Mouse (Mus musculus) kidney, adult 8-10 months (tissue): ENCODE data around the gene Abcc3.

ENCODE experiments used
- DNase-seq, 2 experiments: peaks; one replicate each; pipeline ENCODE4 v3.0.0; 2022

Gene Abcc3

DNA sequence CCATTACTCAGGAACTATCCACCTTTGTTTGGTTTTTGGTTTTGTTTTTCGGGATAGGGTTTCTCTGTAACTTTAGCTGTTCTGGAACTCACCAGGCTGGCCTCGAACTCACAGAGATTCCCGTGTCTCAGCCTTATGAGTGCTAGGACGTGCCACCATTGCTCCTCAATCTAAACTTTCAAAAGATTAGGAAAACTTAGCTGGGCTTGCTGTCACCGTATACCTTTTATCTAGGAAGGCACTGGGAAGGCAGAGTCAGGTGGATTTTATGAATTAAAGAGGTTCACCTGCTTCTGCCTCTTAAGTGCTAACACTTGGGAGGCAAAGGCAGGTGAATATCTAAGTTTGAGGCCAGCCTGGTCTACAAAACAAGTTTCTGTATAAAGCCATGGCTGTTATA is 70.2 kb downstream of the Abcc3 start:
- DNase-seq = no peak

DNA sequence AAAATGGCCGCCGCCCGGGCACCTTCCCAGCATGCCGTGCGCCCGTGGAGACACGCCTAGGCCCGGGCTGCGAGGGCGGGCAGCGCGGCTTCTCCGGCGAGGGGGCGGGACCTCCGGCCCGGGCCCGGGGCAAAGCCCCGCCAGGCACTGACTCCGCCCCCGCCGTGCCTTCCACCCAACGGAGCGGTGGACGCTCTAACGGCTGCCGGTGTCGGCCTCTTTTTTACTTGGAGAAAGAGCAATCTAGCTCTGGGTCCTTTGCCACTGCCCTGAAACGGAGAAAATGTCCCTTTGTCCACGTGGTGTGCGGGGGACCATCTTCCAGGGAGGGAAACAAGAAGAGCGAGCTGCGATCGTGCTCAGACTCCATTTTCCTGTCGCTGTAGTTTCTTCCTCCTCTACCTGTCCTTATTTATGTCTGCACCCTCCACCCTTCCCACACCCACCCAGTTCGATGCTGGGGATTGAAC is 70.8 kb downstream of the Abcc3 start, which contains the start of gene Luc7l3:
Gene Luc7l3 (minus strand): TSS at position 58 of the 470 bp plus-strand sequence.
- peak; percentile 92 to 94 for DNase-seq

DNA sequence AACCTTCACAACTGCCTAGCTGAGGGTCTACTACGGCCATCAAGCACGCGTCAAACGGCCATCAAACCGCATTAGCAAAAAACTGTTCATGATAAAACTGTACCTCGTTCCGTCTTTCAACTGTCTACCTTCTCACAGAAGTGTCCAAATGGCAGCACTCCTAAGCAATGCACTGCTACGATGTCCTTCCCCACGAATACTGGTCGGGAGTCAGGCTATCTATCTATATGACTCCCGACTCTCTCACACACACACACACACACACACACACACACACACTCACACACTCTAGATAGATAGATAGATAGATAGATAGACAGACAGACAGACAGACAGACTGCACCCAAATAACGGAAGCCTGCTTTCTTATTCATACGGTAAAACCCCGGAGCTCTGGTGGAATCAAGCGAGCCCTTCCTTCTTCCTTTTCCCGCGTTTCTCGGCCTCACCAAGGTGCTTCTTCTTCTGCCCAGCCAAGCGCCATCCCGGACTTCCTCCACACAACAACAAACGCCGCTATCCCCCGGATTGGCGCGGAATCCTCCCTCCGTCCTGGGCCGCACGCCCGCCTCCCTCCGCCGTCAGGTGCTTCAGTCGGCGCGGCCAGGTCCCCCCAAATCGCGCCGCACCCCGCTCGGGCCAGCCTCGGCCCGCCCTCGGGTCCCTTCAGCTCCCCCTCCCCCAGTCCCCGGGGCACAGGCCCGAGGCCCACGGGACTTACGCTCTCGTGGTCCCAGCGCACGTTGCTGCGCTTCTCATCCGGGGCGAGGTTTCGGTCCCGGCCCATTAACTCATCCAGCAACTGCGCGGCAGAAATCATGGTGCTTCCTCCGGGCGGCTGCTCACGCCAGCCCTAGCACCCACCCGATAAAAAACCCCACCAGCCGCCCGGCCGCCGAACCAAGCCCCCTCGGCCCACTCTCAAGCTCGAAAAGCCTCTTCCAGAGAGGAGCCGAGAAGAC is 71.5 kb downstream of the Abcc3 start:
- DNase-seq = peak in 1 of 2 experiments; percentile 37

DNA sequence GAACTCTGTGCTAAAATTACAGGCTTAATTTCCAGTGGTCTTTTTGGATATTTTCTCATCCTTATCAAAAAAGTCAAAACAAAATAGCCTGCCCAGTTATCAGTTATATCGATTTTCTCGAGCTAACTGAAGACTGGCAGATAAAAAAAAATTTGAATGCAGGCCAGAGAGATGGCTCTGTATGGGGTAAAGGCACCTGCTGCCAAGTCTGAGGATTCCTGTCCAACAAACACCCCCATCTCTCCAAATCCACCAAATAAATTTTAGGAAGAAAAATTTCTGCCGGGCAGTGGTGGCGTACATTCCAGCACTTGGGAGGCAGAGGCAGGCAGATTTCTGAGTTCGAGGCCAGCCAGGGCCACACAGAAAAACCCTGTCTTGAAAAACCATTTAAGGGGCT is 74.7 kb downstream of the Abcc3 start:
- no peak for DNase-seq

DNA sequence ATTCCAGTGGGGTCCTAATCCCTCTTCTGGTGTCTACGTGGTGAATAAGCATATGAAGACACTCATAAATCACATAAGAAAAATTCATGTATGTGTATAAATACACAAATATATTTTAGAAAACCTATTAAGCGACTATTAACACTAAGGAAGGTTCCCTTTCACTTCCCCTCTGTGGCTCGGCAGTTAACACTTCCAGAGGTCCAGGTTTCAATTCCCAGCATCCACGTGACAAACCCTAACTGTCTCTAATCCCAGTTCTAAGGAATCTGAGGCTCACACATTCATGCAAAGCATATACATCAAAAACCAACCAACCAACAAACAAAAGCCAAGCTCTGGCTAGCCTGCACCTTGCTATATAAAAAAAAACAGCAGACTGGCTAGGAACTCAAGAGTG is 75.3 kb downstream of the Abcc3 start:
- no peak for DNase-seq

DNA sequence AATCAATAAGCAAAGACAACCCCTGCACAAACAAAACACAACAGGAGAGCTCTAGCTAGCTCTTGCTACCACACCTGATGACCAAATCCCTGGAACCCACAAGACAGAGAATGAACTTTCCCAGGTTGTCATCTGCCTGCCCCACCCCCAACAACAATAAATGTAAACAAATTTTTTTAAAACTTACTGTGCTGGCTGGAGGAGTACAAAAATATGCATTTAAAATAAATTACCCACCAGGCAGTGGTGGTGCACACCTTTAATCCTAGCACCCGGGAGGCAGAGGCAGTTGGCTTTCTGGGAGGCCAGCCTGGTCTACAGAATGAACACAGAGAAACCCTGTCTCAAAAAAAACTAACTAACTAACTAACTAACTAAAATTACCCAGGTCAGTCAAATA is 75.8 kb downstream of the Abcc3 start:
- no peak for DNase-seq

DNA sequence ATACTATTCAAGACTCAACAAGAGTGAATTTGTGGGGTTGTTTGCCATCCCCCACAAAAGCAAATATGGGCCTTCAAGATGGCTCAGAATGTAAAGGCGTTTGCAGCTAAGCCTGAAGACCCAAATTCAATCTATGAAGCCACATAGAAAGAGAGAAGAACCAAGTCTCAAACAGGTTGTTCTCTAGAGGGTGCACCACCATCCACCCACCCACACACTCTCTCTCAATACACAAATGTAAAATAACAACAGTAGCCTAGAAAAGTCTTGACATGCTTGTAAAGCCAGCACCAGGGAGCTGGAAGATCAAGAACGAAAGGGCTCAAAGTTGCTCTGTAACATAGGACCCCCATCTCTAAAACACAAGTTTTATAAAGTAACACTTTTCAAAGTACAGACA is 76.3 kb downstream of the Abcc3 start:
- DNase-seq = no peak

DNA sequence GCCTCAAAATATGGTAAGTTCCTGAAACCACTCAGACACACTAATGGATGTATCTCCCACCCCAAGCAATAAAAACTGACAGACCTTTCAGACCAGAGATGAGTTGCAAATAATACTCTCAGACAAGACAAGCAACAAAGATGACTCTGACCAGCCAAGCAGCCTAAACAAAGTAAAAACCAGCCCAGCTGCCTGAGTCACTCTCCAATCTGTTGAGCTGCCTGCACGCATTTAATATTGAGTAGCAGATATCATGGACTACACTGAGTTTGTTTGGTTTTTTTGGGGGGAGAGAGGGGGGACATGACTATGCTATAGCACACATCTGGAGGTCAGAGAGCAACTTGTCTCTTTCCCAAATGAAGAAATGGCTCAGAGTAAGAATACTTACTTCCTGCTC is 77.5 kb downstream of the Abcc3 start:
- no peak for DNase-seq

DNA sequence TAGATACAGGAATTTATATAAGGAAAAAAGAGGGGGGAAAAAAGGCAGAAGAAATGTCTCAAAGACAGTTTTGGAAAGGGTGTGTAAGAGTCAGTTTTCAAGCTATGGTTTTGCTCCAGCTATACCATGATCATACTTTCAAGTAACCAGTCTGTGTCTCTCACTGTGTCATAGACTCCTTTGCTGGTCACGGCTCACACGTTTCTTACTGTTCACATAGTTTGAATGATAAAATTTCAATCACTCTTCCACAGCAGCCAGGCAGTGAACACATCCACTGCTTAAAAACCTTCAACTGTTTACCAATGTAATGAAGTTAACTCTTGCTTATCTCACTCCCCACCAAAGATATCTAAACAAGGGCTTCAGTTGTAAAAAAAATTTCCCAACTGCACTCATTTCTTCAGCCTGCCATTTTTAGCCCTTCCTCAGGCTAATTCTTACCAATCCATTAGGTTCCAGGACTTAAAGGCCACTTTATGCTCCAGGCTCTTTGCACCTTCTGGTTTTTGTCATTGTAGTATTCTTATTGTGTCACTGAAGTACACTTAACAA is 78.6 kb downstream of the Abcc3 start:
- DNase-seq = no peak

DNA sequence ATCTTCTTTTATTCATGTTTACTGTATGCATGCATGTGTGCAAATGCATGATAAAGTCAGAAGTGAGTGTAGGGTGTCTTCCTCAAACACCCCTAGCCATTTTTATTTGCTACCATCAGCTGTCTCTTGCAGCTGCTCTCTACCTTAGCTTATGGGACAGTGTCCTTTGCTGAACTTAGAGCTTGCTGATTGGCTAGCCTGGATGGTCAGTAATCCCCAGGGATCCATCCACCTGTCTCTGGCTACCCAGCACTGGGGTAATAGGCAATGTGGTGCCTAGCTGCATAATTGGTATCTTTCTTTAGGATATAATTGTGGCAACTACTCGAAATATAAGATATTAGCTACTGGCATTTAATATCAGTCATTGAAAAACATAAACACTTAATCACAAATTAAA is 80.1 kb downstream of the Abcc3 start:
- DNase-seq = no peak

DNA sequence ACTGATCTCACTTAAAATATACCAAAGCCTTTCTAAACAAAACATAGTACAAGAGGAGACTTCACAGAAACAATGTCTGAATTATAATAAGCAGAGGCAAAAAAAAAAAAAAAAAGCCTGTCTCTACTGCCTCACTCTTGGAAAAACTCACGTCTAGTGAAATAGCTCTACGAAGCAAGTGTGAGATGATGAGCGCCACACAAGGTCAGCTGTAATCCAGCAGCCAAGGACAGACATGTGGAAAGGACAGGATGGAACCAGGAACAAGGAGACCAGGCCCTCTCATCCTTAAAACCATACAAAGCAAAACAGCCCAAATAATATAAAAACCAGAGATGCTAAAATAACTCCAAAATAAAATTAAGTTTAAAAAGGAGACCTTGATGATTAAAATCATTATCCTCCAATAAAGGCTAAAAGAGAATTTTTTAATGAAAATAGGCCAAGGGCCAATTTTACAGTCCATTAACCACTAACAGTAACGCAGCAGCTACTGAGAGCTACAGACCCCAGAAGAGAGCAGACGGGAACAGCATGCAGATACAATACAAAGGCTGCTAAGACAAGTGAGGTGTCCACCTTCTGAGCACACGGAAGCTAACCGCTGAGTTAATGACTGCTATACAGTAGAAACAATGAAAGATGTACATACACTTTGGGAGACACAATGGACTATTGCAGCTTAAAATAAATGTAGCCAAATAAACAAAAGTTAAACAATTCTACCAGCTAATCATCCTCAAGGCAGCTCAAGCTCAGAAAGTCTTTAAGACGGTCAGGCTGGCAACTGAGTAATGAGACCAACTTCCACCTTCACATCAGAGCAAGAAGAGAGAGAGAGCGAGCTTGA is 97.6 kb downstream of the Abcc3 start:
- DNase-seq = no peak
